Mouse (Mus musculus) erythroblast, embryonic 14.5 days (primary cell): ENCODE data around the gene Tnnt2. TPM values are rescaled to one million over a fixed set of nuclear protein-coding genes. Genes with fewer than 3 reads are reported as not detected.

ENCODE experiments used
- H3K27me3 ChIP-seq: 2 replicates; pipeline ENCODE4 v1.6.1; 2012; ENCODE audit warnings: inconsistent platforms; ENCODE audit not compliant: control insufficient read depth
- H3K36me3 ChIP-seq: 2 replicates; pipeline ENCODE4 v1.6.1; 2012; ENCODE audit warnings: mild to moderate bottlenecking, inconsistent platforms; ENCODE audit not compliant: control insufficient read depth
- H3K4me1 ChIP-seq: 2 replicates; pipeline ENCODE4 v1.6.1; 2012; ENCODE audit warnings: inconsistent platforms; ENCODE audit not compliant: control insufficient read depth
- H3K4me3 ChIP-seq: replicated peaks from 2 replicates; pipeline ENCODE3; 2012; ENCODE audit warnings: moderate library complexity, mild to moderate bottlenecking, inconsistent platforms
- H3K9me3 ChIP-seq: 2 replicates; pipeline ENCODE4 v1.6.1; 2012; ENCODE audit warnings: low read length, inconsistent platforms, mixed read lengths; ENCODE audit not compliant: control insufficient read depth
- GATA1 ChIP-seq: IDR thresholded peaks from 2 replicates; pipeline ENCODE4 v1.6.1; 2012; ENCODE audit warnings: low read length, inconsistent platforms, mixed read lengths
- TAL1 ChIP-seq: IDR thresholded peaks from 3 replicates; pipeline ENCODE4 v1.6.1; 2012; ENCODE audit warnings: low read length, inconsistent platforms, mixed read lengths
- polyA plus RNA-seq: library from polyadenylated mRNA; stranded (reverse); fragments of >175 nt; gene quantifications from 2 replicates; pipeline ENCODE4 v1.2.3, GENCODE M21; 2012

Gene Tnnt2
- polyA plus RNA-seq, 1 experiment: not detected

DNA sequence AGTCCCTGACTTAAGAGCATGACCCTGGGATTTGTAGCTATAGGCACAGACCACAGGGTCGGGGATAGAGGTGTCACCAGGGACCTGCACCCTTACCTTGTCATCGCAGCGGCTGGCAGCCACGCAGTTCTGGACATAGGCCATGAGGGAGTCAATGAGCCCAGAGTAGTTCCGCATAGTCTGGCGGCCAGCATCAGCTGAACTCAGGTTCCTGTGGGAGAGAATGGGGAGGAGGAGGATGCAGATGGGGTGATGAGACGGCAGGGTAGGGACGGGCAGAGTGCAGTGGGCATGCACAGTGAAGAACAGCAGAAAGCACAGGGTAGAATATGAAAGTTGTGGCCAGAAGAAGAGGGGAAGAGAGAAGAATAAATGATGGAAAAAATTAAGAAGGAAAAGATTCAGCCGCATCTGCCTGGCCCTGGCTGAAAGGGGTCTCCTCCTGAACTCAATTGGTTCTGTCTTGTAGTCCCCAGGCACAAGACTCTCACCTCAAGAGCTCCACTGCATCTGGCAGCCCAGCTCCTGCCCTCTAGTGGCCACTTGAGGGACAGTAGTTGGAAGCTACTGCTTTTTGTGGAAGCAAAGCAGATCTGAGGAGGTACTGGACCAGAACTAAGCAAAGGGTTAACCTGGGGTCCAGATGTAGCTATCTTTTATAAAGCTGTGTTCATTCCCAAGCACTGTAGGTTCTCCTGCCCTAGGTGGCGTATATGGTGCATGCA, 46.4 kb downstream of the Tnnt2 start:
- no peak for TF ChIP-seq TAL1
- no peak for TF ChIP-seq GATA1
- Histone ChIP-seq H3K4me3 (no peak overlapping the region), H3K27me3 (peaks cover 26% of the 10 kb centered on the region), H3K9me3 (no peaks in the 10 kb centered on the region), H3K36me3 (no peaks in the 10 kb centered on the region), H3K4me1 (no peaks in the 10 kb centered on the region)

- H3K9me3 ChIP-seq: no peaks in the 10 kb centered on the region
- no peak for TF ChIP-seq GATA1
- TF ChIP-seq TAL1: no peak
- peaks cover 56% of the 10 kb centered on the region for H3K27me3 ChIP-seq
- H3K4me1 ChIP-seq: peaks cover under 1% of the 10 kb centered on the region; the same call in 1 of the 2 replicates
- H3K4me3 ChIP-seq: no peak overlapping the region
- H3K36me3 ChIP-seq: no peaks in the 10 kb centered on the region
Measured at GRCm38 (mm10) chr1:135889461-135890185, 53.5 kb downstream of the Tnnt2 start.

DNA sequence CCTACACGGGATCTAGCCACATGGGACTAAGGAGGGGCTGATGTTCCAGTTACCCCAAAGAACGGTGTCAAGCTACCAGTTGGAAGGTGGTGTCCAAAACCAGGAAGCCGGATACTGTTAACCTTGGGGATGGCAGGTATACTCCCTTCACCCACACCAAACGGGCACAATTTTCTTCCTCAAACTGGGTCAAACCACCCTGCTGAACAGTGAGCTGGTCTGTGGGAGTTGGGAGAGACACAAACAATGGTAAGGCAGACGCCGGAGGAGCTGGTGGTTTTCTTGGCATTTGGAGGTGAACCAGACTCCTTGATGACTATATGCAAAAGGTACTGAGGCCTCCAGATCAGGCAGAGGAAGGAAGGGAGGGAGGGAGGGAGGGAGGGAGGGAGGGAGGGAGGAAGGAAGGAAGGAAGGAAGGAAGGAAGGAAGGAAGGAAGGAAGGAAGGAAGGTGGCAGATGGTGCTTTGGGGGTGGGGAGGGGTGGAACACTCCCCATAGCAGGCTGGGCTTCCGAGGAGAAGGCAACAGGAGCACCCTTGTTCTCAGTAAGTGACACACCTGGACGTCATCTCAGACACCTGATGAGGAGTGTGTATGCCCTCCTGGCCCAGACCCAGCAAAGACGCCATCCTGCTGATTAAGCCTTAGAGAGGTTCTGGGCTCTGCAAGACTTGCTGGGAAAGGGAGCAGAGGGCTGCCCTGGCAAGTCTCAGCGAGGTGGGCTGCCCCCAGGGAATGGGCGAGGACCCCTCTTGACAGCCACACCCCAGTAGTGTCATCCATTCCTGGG, 55.5 kb downstream of the Tnnt2 start:
- H3K9me3 ChIP-seq: no peaks in the 10 kb centered on the region
- peaks cover 56% of the 10 kb centered on the region for H3K27me3 ChIP-seq
- no peak for TF ChIP-seq TAL1
- TF ChIP-seq GATA1: no peak
- H3K36me3 ChIP-seq: no peaks in the 10 kb centered on the region
- H3K4me1 ChIP-seq: peaks cover 16% of the 10 kb centered on the region
- no peak overlapping the region for H3K4me3 ChIP-seq

DNA sequence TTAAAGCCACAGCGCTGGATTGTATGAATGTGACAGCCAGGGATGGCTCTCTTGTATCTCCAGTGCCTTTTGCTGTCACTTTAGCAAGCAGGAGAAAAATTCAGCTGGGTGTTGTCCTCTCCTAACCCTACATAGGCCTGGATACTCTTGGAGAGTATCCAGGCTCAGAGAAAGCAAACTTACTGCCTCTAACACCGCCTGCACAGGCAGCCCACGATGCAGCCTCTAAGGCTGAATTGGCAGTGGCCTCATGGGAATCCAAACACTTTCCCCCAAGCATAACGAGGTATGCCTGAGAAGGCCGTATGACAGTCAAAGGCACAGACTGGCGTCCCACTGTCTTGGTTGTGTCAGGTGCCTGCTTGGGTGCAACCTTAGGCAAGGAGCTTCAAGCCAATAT, 56.1 kb downstream of the Tnnt2 start:
- TF ChIP-seq GATA1: no peak
- no peak for TF ChIP-seq TAL1
- Histone ChIP-seq H3K27me3 (peaks cover 58% of the 10 kb centered on the region), H3K9me3 (no peaks in the 10 kb centered on the region), H3K36me3 (no peaks in the 10 kb centered on the region), H3K4me3 (no peak overlapping the region), H3K4me1 (peaks cover 16% of the 10 kb centered on the region)

GRCm38 (mm10) chr1:135892764-135893163, 56.6 kb downstream of the Tnnt2 start:
- Histone ChIP-seq H3K27me3 (peaks cover 62% of the 10 kb centered on the region), H3K9me3 (no peaks in the 10 kb centered on the region), H3K36me3 (no peaks in the 10 kb centered on the region), H3K4me1 (peaks cover 16% of the 10 kb centered on the region), H3K4me3 (no peak overlapping the region)
- TF ChIP-seq GATA1 (no peak), TAL1 (no peak)

DNA sequence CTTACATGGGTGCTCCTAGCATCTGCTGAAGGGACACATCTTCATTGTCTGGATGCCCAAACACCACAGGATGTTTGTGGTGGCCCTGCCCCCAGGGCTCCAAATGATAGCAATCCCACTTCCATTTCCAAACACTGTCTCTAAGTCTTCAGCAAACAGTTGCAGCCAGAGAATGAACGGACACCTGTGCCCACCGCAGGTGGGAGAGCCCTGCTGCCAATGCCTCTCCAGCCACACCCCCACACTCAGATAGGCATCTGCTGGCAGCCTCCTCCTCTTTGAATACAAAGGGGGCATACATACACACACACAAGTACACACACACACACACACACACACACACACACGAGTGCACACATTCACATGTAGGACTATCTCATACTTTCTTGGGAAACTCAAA, 57.2 kb downstream of the Tnnt2 start:
- peaks cover 56% of the 10 kb centered on the region for H3K27me3 ChIP-seq
- TF ChIP-seq TAL1 (no peak), GATA1 (no peak)

DNA sequence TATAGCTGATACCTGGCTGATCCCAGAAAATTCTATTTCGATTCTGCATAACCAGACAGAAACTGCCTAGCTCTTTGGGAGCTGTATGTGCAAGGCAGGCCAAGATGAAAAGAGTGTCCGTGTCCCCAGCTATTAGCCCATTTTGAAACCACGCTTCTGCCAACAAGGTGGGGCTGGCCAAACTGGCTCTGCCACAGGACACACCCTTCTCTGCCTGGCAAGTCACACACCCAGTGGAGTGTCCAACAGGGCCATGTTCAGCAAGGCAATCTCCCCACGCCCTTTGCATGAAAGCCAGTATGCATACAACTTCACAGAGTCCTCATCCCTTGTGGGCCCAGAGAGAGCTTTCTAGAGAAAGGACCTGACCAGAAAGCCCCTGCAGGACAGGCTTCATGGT, 59.2 kb downstream of the Tnnt2 start:
- Histone ChIP-seq H3K36me3 (no peaks in the 10 kb centered on the region), H3K9me3 (no peaks in the 10 kb centered on the region), H3K4me3 (no peak overlapping the region), H3K4me1 (peaks cover 16% of the 10 kb centered on the region), H3K27me3 (peaks cover 61% of the 10 kb centered on the region)
- TF ChIP-seq TAL1: no peak
- no peak for TF ChIP-seq GATA1

More for the DNA sequence above, 57.2 kb downstream of the Tnnt2 start:
- H3K4me1 ChIP-seq: peaks cover 16% of the 10 kb centered on the region
- H3K9me3 ChIP-seq: no peaks in the 10 kb centered on the region
- H3K36me3 ChIP-seq: no peaks in the 10 kb centered on the region
- H3K4me3 ChIP-seq: no peak overlapping the region

DNA sequence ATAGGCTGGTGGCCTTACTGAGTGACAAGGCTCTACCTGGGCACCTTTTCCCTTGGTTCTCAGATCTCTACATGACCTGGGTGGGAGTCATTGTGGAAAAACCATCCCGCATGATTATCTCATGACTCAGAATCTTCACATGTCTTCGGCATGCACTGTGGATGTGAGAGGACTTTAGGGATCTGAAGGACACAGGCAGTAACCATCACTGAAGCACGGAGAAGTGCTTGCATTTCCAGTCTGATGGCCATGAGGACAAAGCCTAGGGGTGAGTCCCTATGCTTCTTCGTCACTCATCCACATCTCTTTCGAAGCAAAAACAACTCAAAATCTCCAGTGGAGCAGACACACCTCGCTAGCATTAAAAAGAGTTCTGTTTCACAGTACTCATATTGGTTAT, 63.1 kb downstream of the Tnnt2 start:
- no peak for TF ChIP-seq GATA1
- TF ChIP-seq TAL1: no peak
- no peak overlapping the region for H3K4me3 ChIP-seq
- no peaks in the 10 kb centered on the region for H3K9me3 ChIP-seq
- H3K4me1 ChIP-seq: peaks cover 16% of the 10 kb centered on the region
- no peaks in the 10 kb centered on the region for H3K36me3 ChIP-seq
- H3K27me3 ChIP-seq: peaks cover 56% of the 10 kb centered on the region
